Mouse (Mus musculus): Measurements from ENCODE around the gene Otog.

The Otog gene

DNA sequence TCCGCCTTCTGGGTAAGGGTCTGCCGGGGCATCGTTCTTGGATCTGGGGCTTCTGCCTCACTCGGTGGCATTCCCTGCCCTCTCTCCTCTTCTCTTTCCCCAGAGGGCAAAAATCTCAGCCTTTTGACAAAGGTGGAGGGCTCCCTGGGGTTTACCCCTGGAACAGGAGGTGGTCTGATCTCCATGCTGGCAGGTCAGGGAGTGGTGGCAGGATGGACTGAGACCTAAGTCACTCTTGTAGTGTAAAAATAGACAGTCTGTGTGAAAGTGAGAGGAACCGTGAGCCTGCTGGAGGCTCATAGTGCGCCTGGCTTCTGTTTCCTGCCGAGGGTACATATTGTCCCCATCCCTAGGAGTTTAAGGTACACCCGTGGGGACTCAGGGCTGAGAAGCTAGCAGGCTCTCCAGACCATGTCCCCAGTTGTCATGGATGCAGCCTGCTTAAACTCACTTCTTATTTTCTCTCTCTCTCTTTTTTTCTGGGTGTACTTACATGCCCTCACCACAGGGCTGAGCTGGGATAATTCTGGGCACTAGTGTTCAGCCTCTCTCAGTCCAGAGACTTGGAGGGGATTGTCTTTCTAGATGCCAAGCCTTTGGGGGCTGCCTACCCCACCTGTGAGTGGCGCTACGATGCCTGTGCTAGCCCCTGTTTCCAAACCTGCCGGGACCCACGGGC, 44.5 kb downstream of the Otog start:
- no peak for DNase-seq

DNA sequence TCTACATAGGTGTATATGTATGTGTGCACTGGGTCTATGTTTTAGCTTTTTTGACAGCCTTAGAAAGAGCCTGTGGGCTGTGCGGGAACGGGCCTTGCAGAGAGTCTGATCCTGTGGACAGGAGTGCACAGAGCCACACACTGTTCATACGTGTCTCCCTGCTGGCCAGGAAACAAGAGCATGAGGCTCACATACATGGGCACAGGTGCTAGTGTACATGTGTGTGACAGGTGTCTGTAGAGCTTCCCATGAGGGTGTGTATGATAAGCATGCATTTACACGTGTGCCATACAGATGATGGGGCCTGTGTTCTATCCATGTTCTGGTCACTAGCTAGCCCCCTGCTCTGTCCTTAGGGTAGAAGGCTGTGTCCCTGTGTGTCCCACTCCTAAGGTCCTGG, 45.6 kb downstream of the Otog start:
- DNase-seq = no peak

DNA sequence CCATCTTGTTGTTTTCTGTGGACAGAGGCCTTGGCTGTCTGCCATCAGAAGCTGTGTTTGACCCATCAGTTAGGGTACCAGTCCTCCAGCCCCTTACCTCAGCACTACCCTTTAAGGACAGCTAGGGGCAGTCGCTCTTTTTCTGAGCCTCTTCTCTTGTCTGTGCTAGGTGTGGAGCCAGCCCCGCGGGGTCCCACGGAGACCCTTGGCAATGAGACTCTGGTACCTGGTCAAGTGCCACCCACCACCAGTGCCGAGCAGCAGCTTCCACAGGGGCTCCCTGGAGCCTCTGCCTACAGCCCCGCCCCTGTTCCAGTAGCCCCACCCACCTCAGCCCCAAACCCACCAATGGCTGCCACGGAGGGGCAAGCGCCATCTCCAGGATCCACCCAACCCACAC, 46.3 kb downstream of the Otog start:
- no peak for DNase-seq

DNA sequence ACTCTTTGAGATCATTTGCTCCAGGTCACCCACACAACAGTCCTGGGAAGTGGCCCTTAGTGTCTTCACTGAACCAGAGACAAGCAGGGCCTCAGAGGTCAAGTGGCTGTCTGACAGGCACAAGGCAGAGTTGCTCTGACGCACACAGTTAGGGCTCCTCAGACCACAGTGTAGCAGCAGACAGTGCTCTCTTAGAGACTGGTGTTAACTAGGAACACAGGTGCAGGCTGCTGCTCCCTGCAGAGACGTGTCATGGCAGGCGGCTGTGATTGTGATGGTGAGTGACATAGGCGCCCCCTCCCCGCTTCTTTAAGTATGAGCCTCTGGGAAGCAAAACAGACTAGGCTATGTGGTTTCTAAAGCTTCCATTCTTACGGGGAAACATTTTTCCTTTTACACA, 55.5 kb downstream of the Otog start:
- DNase-seq = no peak

DNA sequence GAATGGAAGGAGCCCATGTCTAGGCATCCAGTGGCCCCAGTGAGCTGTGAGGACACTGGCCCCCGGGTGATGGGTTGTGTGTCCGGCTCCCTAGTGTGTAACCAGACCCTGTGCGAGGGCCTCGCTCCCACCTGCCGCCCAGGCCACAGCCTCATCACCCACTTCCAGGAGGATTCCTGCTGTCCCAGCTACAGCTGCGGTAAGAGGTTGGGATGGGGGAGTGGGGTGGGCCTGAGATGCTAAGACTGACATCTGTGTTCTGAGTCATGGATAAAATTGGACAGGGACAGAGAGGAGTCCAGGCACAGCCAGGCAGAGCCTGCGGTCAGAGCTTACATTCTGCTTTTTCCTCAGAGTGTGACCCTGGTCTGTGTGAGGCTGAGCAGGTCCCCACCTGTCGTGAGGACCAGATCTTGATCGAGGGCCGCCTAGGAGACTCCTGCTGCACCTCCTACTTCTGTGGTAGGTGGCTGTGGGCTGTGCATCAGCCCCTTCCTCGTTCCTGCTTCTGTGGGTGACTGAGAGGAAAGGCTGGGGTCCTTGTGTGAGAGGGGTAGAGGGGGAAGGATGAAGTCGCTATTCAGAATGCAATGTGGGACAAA, 60.3 kb downstream of the Otog start:
- no peak for DNase-seq

DNA sequence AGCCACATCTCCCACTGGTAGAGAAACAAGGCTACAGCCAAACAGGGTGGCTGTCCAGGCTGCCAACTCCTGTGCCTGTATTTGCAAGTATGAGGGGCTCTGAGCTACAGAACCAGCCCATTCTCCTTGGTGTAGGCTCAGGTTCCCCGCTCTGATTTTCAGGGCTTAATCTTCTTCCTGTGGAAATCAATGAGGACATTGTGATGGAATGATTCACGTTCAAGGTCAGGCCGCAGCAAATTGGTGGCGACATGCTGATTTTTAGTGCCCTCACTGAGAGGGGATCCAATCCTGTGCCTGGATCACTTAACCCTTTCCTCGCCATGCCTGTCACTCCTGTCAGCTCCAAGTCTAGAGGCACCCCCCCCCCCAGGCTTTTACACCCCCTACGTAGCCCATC, 72.7 kb downstream of the Otog start:
- DNase-seq = no peak

DNA sequence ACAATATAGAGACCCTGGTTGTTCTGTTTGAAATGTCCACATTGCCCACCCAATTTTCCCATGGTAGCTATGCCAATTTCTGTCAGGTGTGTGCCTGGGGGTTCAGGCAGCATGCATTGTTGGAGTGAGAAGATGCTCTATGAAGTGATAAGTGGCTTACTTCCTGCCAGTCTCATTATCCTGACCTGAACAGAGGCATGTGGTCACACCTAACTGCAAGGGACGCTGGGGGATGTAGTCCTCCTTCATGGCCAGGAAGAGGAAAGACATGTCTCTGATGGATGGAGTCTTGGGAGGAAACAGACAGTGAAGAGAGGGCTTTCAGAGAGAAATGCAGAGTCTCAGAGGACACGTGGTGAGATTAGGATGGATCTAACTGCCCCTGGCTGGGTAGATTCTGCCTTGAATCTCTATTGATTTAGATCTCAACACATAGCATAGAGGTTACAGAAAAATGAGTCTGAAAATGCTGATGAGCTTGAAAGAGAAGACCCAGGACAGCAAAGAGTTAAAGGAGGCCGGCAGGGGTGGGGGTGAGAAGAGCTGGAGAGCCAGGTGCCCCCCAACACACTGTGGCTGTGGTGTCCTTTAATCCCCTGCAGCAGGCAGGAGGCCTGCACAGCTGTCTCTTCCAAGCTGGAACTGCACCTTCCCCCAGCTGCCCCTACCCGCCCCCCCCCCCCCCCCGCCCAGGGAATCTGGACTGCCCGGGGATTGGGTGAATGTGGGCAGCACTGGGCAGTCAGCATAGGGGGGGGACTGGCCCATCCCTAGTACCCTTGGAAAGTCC, 73.6 kb downstream of the Otog start:
- no peak for DNase-seq

DNA sequence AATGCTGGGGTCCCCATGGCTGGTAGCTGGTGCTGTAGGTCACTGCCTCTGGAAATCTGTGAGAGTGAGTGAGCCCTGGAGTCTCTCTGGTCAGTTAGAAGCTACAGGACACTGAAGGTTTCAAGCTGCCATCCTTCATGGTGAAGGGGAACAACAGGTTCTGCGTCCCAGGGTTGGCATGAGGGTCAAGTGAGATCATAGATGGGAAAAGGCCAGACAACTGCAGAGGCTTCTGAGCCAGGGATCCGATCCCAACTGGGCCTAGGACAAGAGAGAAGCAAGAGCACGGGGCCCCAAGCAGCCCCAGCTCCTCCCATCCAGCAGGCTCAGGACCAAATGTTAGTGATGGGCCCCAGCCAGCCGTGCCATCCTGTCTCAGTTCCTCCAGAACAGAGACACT, 74.9 kb downstream of the Otog start:
- no peak for DNase-seq

DNA sequence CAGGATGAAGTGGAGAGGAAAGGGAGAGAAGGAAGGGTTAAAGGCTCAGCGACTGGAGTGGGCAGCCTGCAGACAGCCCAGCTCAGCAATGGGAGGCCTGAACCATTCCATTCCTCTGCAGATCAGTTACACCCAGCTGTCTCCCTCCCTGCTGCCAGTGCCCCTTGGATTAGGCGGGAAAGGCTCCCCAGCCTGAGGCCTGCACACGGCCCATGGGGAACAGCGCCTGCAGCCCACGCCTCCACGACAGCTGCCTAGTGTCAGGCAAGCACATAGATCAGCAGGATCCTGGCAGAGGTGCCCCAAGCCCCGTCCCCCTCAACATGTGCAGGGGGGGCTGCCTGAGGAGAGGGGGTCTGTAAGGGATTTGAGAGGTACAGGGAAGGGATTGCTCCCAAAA, 76.2 kb downstream of the Otog start:
- no peak for DNase-seq

DNA sequence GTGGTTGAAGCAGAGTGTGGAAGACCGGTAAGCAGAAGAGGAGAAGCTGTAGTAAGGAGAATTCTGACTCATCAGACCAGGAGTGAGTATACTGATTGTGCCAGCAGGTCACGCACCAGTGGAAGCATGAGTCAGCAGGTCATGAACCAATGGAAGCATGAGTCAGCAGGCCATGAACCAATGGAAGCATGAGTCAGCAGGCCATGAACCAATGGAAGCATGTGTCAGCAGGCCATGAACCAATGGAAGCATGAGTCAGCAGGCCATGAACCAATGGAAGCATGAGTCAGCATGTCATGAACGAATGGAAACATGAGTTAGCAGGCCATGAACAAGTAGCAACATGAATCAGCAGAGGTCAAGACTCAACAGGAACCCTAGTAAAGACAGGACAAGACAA, 80.5 kb downstream of the Otog start:
- DNase-seq = no peak

DNA sequence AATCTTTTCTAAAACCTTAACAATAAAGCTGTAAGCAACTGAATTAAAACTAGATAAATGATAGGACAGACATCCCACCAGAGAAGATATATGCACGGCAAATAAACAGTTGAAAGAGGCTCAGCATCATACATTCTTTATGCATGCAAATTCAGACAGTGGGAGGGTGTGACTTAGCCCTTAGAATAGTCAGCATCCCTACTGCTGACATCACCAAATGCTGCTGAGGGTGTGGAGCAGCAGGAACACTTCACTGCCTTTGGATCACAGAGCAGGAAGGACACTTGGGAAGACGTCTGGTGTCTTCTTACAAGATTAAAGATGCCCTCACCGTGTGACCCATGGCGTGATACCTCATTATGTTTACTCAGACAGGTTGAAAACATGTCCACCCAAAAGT, 87.1 kb downstream of the Otog start:
- DNase-seq = no peak

DNA sequence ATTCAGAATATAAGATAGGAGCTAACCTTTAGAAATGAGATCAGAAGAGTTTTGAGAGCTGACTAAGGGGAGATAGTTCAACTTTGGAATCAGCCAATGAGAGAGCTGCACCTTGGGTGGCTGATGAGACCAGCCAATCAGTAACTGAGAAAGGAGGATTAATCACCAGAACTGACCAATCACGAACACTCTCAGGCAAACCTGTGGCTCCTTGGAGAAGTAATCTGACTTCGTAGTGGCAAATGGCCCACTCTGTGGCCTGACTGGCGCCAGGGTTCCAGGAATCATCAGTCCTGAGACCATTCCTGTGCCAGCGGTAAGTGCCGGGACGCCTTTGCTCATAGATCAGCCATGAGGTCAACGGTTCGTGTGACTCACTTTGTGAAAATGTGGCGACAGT, 96.6 kb downstream of the Otog start:
- no peak for DNase-seq

DNA sequence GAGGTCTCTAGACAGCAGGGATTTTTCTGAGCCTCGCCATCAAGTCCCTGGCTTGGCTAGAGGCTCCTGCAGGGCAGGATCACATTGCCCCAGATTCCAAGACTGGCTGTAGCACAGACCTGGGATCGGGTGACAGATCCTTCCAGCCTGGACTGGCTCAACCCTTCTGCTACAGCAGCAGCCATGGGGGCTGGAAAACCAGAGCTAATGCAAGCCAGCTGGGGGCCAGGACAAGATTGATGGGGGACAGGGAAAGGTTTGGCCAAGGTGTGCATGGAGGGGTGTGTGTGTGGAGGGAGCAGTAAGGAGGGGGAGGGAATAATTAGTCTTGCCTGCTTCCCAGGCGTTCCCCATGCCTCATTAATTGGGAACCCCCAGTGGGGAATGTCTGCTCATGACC, 99.0 kb downstream of the Otog start:
- DNase-seq = no peak

DNA sequence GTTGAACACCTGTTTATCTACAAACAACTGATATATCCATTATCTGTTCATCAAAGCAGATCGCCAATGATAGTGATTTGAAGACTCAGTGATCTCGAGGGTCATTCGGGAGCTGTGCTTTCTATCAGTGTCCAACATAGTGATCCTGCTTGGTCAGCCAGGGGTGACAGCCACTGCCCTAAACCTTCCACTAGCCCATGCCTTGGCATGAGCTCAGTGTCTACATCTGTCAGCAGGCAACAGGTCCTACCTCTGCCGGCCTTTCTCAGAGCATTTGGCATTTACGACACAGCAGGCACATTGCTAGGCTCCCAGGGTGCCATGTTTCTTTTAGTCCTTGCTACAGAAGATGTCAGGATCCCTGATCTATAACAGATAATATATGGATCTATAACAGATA, 99.5 kb downstream of the Otog start:
- DNase-seq = no peak

DNA sequence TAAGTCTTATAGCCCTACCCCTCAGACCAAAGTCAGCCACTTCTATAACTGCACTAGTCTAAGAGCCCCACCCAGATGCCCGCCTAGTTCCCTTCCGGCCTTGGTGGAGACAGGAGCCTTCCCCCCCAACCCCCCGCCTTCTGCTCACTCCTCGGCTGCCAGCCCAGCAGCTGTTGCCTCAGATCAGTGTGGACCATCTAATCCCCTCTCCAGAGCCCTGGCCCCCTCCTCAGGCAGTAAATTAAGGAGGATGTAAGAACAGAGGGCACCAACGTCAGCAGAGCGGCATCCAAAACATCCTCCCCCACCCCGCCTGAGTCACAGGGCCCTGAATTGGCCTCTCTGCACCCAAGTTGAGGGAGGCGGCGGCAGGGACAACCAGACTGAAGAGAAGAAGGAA, 100.7 kb downstream of the Otog start:
- DNase-seq = no peak

DNA sequence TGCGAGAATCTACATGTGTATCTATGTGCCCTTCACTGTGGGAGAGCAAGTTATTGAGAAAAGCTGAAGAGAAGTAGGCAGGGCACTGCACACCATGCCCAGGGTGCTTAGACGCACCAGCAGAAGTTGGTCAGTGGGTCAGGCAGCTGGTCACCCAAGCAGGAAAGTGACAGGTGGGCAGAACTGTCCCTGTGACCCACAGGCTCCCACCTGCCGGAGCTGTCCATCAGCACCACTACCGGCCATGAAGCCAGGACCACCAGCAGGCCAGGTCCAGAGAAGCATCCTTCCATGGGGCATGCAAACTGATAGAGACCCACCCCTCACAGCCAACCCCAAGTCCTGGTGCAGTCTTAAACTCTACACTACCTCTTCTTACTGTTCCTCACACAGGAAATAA, 106.9 kb downstream of the Otog start:
- no peak for DNase-seq

DNA sequence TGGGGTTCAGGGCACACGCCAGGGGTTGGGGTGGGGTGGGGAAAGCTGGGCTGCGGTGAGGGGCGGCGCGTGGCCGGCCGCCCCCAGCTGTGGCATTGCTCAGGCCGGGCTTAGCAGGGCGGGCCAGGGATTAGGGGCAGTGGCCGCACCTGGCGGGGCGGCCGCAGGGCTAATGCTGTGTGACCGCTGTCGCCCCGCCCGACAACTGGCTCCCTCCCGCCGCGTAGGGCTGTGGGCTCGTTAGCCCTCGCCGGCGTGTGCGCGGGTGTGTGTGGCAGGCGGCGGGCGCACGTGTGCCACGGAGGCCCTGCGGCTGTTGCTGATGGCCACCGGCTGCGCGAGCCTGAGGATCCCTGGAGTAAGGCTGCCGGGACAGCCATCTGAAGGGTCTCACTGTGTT, 108.0 kb downstream of the Otog start:
- no peak for DNase-seq

DNA sequence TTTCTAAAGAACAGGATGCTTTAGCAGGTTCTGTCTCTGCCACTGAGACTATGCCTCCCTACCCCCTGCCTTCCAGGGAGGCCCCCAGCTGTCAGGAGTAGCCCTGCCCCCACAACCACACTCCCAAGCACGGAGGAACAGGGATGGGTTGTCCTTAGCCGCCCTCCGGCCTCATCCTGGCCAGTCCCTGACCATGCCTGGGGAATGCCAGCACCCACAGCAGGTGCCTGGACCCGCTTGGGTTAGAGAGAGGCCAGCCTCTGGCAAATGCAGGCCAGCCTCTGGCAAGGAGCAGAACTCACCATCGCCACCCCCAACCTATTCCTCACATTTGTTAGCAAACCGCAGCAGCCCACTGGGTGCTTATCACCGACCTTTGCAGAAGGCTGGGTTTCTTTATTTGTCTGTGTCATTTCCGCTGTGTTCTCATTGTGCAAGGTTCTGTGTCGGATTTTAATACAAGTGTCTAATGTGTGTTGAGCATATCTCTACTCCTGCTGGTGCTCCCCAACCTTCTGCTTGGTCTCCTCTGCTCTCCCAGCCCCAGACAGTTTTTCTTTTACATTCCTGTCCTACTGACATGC, 109.4 kb downstream of the Otog start:
- no peak for DNase-seq

DNA sequence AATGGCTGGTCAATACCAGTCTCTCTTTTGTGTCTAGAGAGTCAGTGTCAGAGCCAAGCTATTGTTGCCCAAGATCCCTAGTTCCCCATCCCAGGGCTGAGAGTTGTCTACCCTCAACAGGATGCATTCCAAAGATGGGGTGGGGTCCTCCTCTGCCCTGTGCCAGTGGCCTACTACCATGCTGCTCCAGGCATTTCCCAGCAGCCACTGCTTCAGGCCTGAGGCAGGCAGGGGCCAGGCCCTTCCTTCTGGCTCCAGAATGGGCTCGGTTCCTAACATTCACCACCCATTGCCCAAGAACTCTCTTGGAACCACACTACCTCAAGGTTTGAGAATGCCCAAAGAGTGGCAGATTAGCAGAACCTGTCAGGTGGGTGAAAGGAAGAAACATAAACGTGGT, 112.0 kb downstream of the Otog start:
- DNase-seq = no peak

DNA sequence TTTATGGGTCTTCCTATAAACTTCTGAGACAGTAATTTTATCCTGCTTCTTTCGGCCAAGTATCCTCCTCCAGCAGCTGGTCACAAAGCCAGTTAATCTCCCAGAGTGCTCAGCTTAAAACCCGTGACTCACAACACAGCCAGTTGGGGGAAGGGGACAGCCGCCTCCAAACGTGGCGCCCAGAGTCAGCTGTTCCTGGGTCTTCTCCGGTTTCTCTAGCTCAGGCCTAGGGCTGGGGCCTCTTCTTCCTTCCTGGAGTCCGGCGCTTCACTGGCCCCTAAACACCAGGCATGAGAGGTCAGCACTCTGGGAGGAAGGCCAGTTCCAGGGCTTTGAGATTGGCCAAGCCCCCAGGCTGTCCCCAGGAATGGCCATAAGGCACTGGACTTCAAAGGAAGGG, 112.4 kb downstream of the Otog start:
- no peak for DNase-seq

DNA sequence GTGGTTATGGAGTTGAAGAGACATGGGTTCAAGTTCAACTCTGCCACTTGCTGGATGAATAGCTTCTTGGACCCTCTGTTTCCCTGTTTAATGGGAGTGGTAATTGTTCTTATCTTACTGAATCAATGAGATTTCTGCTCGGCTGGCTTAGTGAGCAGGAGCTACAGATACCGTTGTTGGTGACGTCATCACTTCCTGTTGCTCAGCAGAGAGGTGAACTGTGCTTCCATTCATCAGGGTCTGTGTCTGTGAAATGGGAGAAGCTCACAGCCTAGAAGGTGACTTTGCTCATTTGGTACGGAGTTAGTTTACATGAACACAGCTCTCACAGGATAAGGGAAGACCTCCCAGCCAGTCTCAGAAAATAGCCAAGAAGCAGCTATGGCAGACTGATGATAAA, 113.1 kb downstream of the Otog start:
- no peak for DNase-seq

Data from thymus, adult 18-20 months (tissue).